Mouse (Mus musculus) CH12.LX (cell line): Measurements from ENCODE around the gene Plk4. TPM values are rescaled to one million over a fixed set of nuclear protein-coding genes. Genes with fewer than 3 reads are reported as not detected.
"Not testable (repeated sequence)": the region's sequence is repeated elsewhere in the genome, so short reads cannot be mapped to it uniquely, and the experiment has no call there.

Experiments
- DNase-seq: peaks from one replicate; pipeline ENCODE4 v3.0.0-alpha.2; 2013; ENCODE audit errors: extremely low read depth
- H3K27ac ChIP-seq: 2 replicates; pipeline ENCODE4 v1.5.1; 2012; ENCODE audit warnings: low read depth, mild to moderate bottlenecking, control low read depth, moderate library complexity; ENCODE audit not compliant: insufficient read depth
- H3K27me3 ChIP-seq: replicated peaks from 2 replicates; pipeline ENCODE3; 2012; ENCODE audit warnings: inconsistent platforms
- H3K36me3 ChIP-seq, 2 experiments: replicated peaks in 1 of 2; 2 replicates each; pipeline versions ENCODE3 to v1.6.1; 2012; ENCODE audit warnings: inconsistent platforms in 1 of 2, low read length in 1 of 2, mild to moderate bottlenecking in 1 of 2, mixed read lengths in 1 of 2, moderate library complexity in 1 of 2; ENCODE audit not compliant: control insufficient read depth in 1 of 2, insufficient read depth in 1 of 2
- H3K4me1 ChIP-seq, 2 experiments: 2 replicates each; pipeline ENCODE4 v1.6.1; 2012; ENCODE audit warnings: inconsistent platforms in 1 of 2, moderate library complexity in 1 of 2; ENCODE audit not compliant: insufficient read depth in 2 of 2, control insufficient read depth in 1 of 2
- H3K4me2 ChIP-seq: 2 replicates; pipeline ENCODE4 v1.6.1; 2012; ENCODE audit warnings: low read depth, mild to moderate bottlenecking, control low read depth; ENCODE audit not compliant: poor library complexity, insufficient read depth, severe bottlenecking
- H3K4me3 ChIP-seq, 3 experiments: fragments of 150-350 bp in 1 of 3; sonication (generic) in 1 of 3; replicated peaks in 1 of 3; 2 replicates each; pipeline versions ENCODE3 to v1.5.1; 2011 to 2012; ENCODE audit warnings: low read depth in 2 of 3, low read length in 2 of 3, mild to moderate bottlenecking in 2 of 3, moderate library complexity in 2 of 3, control low read depth in 1 of 3, improper control_type of control experiment in 1 of 3, inconsistent platforms in 1 of 3, mixed read lengths in 1 of 3; ENCODE audit not compliant: poor library complexity in 1 of 3
- H3K79me2 ChIP-seq: replicated peaks from 2 replicates; pipeline ENCODE4 v1.6.1; 2012; ENCODE audit warnings: mild to moderate bottlenecking, moderate library complexity; ENCODE audit not compliant: control insufficient read depth, poor library complexity, insufficient read depth, severe bottlenecking; ENCODE audit errors: extremely low read depth
- H3K9ac ChIP-seq: 2 replicates; pipeline ENCODE4 v1.6.1; 2012; ENCODE audit warnings: low read depth, mild to moderate bottlenecking, control low read depth, moderate library complexity; ENCODE audit not compliant: insufficient read depth
- H3K9me3 ChIP-seq: replicated peaks from 2 replicates; pipeline ENCODE3; 2012; ENCODE audit warnings: low read length, inconsistent platforms, mixed read lengths
- BHLHE40 ChIP-seq: IDR thresholded peaks from 2 replicates; pipeline ENCODE4 v1.6.1; 2011; ENCODE audit warnings: mild to moderate bottlenecking, low read depth, low read length, improper control_type of control experiment
- CHD2 ChIP-seq: IDR thresholded peaks from 2 replicates; pipeline ENCODE4 v1.6.1; 2011; ENCODE audit warnings: low read length, improper control_type of control experiment
- CTCF ChIP-seq, 2 experiments: IDR thresholded peaks in 1 of 2; conservative IDR thresholded peaks in 1 of 2; 2 replicates each; pipeline ENCODE4 v1.5.1; 2011 to 2012; ENCODE audit warnings: low read depth in 2 of 2, low read length in 2 of 2, improper control_type of control experiment in 1 of 2, inconsistent platforms in 1 of 2, mild to moderate bottlenecking in 1 of 2, moderate library complexity in 1 of 2
- ELF1 ChIP-seq: IDR thresholded peaks from 2 replicates; pipeline ENCODE4 v1.6.1; 2014; ENCODE audit warnings: low read depth, mild to moderate bottlenecking, inconsistent platforms, low read length, improper control_type of control experiment
- ETS1 ChIP-seq: conservative IDR thresholded peaks from 2 replicates; pipeline ENCODE4 v1.6.1; 2012; ENCODE audit warnings: low read depth, mild to moderate bottlenecking, inconsistent platforms, low read length, improper control_type of control experiment, moderate library complexity
- HCFC1 ChIP-seq: IDR thresholded peaks from 2 replicates; pipeline ENCODE4 v1.6.1; 2012; ENCODE audit warnings: low read depth, mild to moderate bottlenecking, inconsistent platforms, low read length, improper control_type of control experiment
- IRF4 ChIP-seq: IDR thresholded peaks from 2 replicates; pipeline ENCODE4 v1.6.1; 2014; ENCODE audit warnings: low read depth, mild to moderate bottlenecking, inconsistent platforms, low read length, improper control_type of control experiment
- MAX ChIP-seq: IDR thresholded peaks from 2 replicates; pipeline ENCODE4 v1.6.1; 2011; ENCODE audit warnings: low read length, improper control_type of control experiment
- MAZ ChIP-seq: IDR thresholded peaks from 2 replicates; pipeline ENCODE4 v1.6.1; 2012; ENCODE audit warnings: low read depth, mild to moderate bottlenecking, inconsistent platforms, low read length, improper control_type of control experiment, moderate library complexity
- MXI1 ChIP-seq: IDR thresholded peaks from 2 replicates; pipeline ENCODE4 v1.6.1; 2011; ENCODE audit warnings: mild to moderate bottlenecking, low read depth, low read length, improper control_type of control experiment
- MYC ChIP-seq: IDR thresholded peaks from 2 replicates; pipeline ENCODE4 v1.6.1; 2011; ENCODE audit warnings: low read depth, mild to moderate bottlenecking, improper control_type of control experiment, low read length
- NELFE ChIP-seq: IDR thresholded peaks from 2 replicates; pipeline ENCODE4 v1.6.1; 2011; ENCODE audit warnings: low read depth, low read length, improper control_type of control experiment
- NRF1 ChIP-seq: IDR thresholded peaks from 2 replicates; pipeline ENCODE4 v1.6.1; 2014; ENCODE audit warnings: low read depth, mild to moderate bottlenecking, inconsistent platforms, low read length, improper control_type of control experiment, moderate library complexity
- POLR2A ChIP-seq: IDR thresholded peaks from 2 replicates; pipeline ENCODE4 v1.6.1; 2011; ENCODE audit warnings: low read depth, mild to moderate bottlenecking, improper control_type of control experiment, low read length
- POLR2AphosphoS2 ChIP-seq: IDR thresholded peaks from 2 replicates; pipeline ENCODE4 v1.6.1; 2011; ENCODE audit warnings: low read depth, low read length, improper control_type of control experiment
- SIN3A ChIP-seq: IDR thresholded peaks from 2 replicates; pipeline ENCODE4 v1.6.1; 2012; ENCODE audit warnings: low read length, improper control_type of control experiment, inconsistent platforms
- SMC3 ChIP-seq: IDR thresholded peaks from 2 replicates; pipeline ENCODE4 v1.6.1; 2011; ENCODE audit warnings: low read depth, low read length, improper control_type of control experiment
- TBP ChIP-seq: conservative IDR thresholded peaks from 2 replicates; pipeline ENCODE4 v1.6.1; 2011; ENCODE audit warnings: low read depth, low read length, improper control_type of control experiment
- TCF12 ChIP-seq: IDR thresholded peaks from 2 replicates; pipeline ENCODE4 v1.6.1; 2014; ENCODE audit warnings: low read depth, mild to moderate bottlenecking, inconsistent platforms, low read length, improper control_type of control experiment
- ZMIZ1 ChIP-seq: IDR thresholded peaks from 2 replicates; pipeline ENCODE4 v1.6.1; 2012; ENCODE audit warnings: low read depth, mild to moderate bottlenecking, inconsistent platforms, low read length, improper control_type of control experiment
- dilution Hi-C: fragments of 300-500 bp; cut with MboI; formaldehyde crosslinking; loops from 2 replicates; pipeline ENCODE4 v1.14.3; 2020; ENCODE audit warnings: low sequenced_read_pairs; ENCODE audit not compliant: extremely low pct_unique_long_range_greater_than_20kb, extremely low pct_ligation_motif_present
- in situ Hi-C: fragments of 300-500 bp; cut with MboI; formaldehyde crosslinking; loops from 3 replicates; pipeline ENCODE4 v1.14.3; 2019; ENCODE audit warnings: low sequenced_read_pairs, low pct_ligation_motif_present, low pct_unique_long_range_greater_than_20kb, mixed read lengths
- polyA plus RNA-seq: library from polyadenylated mRNA; unstranded; fragments of >175 nt; gene quantifications from 2 replicates; pipeline ENCODE4 v1.2.1, GENCODE M21; 2012; ENCODE audit warnings: low read depth; ENCODE audit not compliant: insufficient read length
- total RNA-seq, 2 experiments: library from RNA; depleted of rRNA; stranded (reverse); fragments of 300-350 nt in 1 of 2; fragments of >200 nt in 1 of 2; gene quantifications; 2 replicates each; pipeline ENCODE4 v1.2.3; 2012 to 2014

The Plk4 gene
- total and polyA plus RNA-seq, 3 experiments, result 36.3 to 46.0 (median 39.2) TPM

GRCm38 (mm10) chr3:40846473-40846956 is 46.7 kb downstream of the Plk4 start, which contains the start of gene Mfsd8:
Gene Mfsd8 (minus strand): TSS chr3:40846886.
- Histone ChIP-seq H3K4me2 (peak within 1 kb of the TSS; percentile 75; the same call in 1 of the 2 replicates), H3K9ac (peak within 1 kb of the TSS; percentile 92)
- H3K27ac ChIP-seq, H3K27me3 ChIP-seq, H3K79me2 ChIP-seq: not testable (repeated sequence)
- TF ChIP-seq ELF1 (peak; percentile 89), POLR2A (peak; percentile 55; the same call in 1 of the 2 replicates), MAZ (0 out of 2 replicates have a peak, but pooled peaks have one; percentile 29), ETS1 (peak; percentile 47), TBP (0 out of 2 replicates have a peak, but pooled peaks have one; percentile 21), NELFE (peak; percentile 65), MAX (peak; percentile 48; the same call in 1 of the 2 replicates), MYC (peak; percentile 17; the same call in 1 of the 2 replicates), CHD2 (peak; percentile 99), TCF12 (0 out of 2 replicates have a peak, but pooled peaks have one; percentile 46), SIN3A (peak; percentile 75; the same call in 1 of the 2 replicates), IRF4 (peak; percentile 64; the same call in 1 of the 2 replicates), CTCF (conservative IDR thresholded peaks at IDR 0.05 in 1 of 2, IDR thresholded peaks at IDR 0.05 in 1 of 2; ENCODE audit: low read depth in 2 of 2, low read length in 2 of 2) (peak in 1 of 2 experiments; percentile 60; a peak in 2 of 4 replicates), ZMIZ1 (peak; percentile 58), HCFC1 (peak; percentile 72), SMC3 (peak; percentile 9; the same call in 1 of the 2 replicates), BHLHE40 (peak; percentile 43; the same call in 1 of the 2 replicates), POLR2AphosphoS2 (0 out of 2 replicates have a peak, but pooled peaks have one; percentile 63), NRF1 (0 out of 2 replicates have a peak, but pooled peaks have one; percentile 83), MXI1 (peak; percentile 80)
- TF ChIP-seq, all 38 proteins: peak for 20; not testable (repeated sequence) for 18
- DNase-seq, result peak; percentile 96
- dilution Hi-C loops, H3K36me3 ChIP-seq, in situ Hi-C loops, H3K4me1 ChIP-seq, H3K9me3 ChIP-seq: not testable (repeated sequence)
- H3K4me3 ChIP-seq, result peak within 1 kb of the TSS; percentile 56 to 76 (median 75)

- DNase-seq, dilution Hi-C loops, H3K36me3 ChIP-seq, H3K27ac ChIP-seq, H3K79me2 ChIP-seq, H3K9me3 ChIP-seq, H3K27me3 ChIP-seq, H3K4me1 ChIP-seq, in situ Hi-C loops: not testable (repeated sequence)
- Histone ChIP-seq H3K4me2 (peak within 1 kb of the TSS; percentile 75; the same call in 1 of the 2 replicates), H3K9ac (peak within 1 kb of the TSS; percentile 92), H3K4me3 (peak within 1 kb of the TSS; percentile 56 to 76 (median 75))
These were observed 47.0 kb downstream of the Plk4 start, which contains the start of gene Abhd18 for GRCm38 (mm10) chr3:40846957-40847017. Gene Abhd18 (plus strand): TSS chr3:40846970.
